Mouse (Mus musculus) midbrain, embryonic 12.5 days (tissue): ENCODE results near the gene Mcu. TPM values are rescaled to one million over a fixed set of nuclear protein-coding genes. Genes with fewer than 3 reads are reported as not detected.

Experiments used
- ATAC-seq: fragments of 200-750 bp; cut with Nextera tagmentation; 2 replicates; pipeline ENCODE4 v1.8.0; 2017; ENCODE audit warnings: low read depth, moderate TSS enrichment, moderate library complexity; ENCODE audit not compliant: low FRiP score
- H3K27ac ChIP-seq: fragments of 300-500 bp; sonication (generic); replicated peaks from 2 replicates; pipeline ENCODE4 v1.5.1; 2016; ENCODE audit warnings: mild to moderate bottlenecking
- H3K27me3 ChIP-seq: fragments of 300-500 bp; sonication (generic); 2 replicates; pipeline ENCODE4 v1.6.1; 2016; ENCODE audit warnings: mild to moderate bottlenecking
- H3K36me3 ChIP-seq: fragments of 300-500 bp; sonication (generic); 2 replicates; pipeline ENCODE4 v1.6.1; 2016
- H3K4me1 ChIP-seq: fragments of 300-500 bp; sonication (generic); 2 replicates; pipeline ENCODE4 v1.6.1; 2016
- H3K4me2 ChIP-seq: fragments of 300-500 bp; sonication (generic); replicated peaks from 2 replicates; pipeline ENCODE4 v1.6.1; 2016; ENCODE audit warnings: mild to moderate bottlenecking, moderate library complexity
- H3K4me3 ChIP-seq: fragments of 300-500 bp; sonication (generic); 2 replicates; pipeline ENCODE4 v1.5.1; 2016; ENCODE audit warnings: mild to moderate bottlenecking
- H3K9ac ChIP-seq: fragments of 300-500 bp; sonication (generic); replicated peaks from 2 replicates; pipeline ENCODE4 v1.6.1; 2016; ENCODE audit warnings: mild to moderate bottlenecking, moderate library complexity
- H3K9me3 ChIP-seq: fragments of 300-500 bp; sonication (generic); 2 replicates; pipeline ENCODE4 v1.6.1; 2016; ENCODE audit warnings: mild to moderate bottlenecking
- WGBS: fragments of 180-500 bp; shearing (Covaris S2); methylation state at CpG from one replicate; pipeline ENCODE4 v1.1.7; 2016; 5-methylcytosine and 5-hydroxymethylcytosine counted together
- polyA plus RNA-seq: library from polyadenylated mRNA; unstranded; fragments of >200 nt; fragmentation: Nextera tagmentation; extraction: Ambion mirVana; gene quantifications from 2 replicates; pipeline ENCODE4 v1.2.1, GENCODE M21; 2016

The Mcu gene
- polyA plus RNA-seq, 1 experiment from 2014 or later = 21.1 TPM

DNA sequence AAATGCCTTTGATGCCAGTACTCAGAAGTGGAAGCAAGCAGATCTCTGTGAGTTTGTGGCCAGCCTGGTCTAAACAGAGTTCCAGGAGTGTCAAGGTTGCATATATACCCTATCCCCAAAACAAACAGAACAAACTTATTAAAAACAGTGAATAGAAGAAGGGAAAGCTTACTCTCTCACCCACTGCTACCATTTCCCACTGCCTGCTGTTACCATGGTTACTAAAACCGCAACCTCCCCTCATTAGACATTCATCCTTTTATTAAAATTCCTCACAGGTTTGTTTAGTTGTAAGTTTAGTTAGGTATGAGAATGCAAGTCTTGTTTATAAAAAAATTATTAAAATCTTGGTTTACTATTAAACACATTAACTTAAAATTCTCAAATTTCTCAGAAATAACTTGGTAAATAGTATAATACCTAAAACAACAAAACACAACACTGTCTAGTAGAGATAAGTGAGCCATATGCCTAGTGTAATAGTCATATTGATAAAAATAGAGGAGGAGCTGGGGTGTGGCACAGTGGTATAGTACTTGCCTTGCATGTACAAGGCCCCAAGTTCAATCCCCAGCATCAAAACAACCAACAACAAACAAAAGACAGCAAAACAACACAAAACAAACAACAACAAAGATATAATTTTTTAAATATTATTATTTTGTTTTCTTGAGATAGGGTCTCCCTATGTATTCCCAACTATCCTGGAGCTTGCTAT is 34.5 kb downstream of the Mcu start:
- H3K9me3 ChIP-seq = no peaks in the 10 kb centered on the region
- no peak overlapping the region for H3K4me2 ChIP-seq
- 0 out of 2 replicates have a peak, but pooled peaks cover 6% of the 10 kb centered on the region for H3K36me3 ChIP-seq
- H3K27me3 ChIP-seq = no peaks in the 10 kb centered on the region
- no peak overlapping the region for H3K27ac ChIP-seq
- no peak overlapping the region for H3K9ac ChIP-seq
- H3K4me1 ChIP-seq = peaks cover 13% of the 10 kb centered on the region
- WGBS = 55% methylated on average over 1 of the region's 1 CpGs
- no peak for ATAC-seq
- H3K4me3 ChIP-seq = no peak overlapping the region

DNA sequence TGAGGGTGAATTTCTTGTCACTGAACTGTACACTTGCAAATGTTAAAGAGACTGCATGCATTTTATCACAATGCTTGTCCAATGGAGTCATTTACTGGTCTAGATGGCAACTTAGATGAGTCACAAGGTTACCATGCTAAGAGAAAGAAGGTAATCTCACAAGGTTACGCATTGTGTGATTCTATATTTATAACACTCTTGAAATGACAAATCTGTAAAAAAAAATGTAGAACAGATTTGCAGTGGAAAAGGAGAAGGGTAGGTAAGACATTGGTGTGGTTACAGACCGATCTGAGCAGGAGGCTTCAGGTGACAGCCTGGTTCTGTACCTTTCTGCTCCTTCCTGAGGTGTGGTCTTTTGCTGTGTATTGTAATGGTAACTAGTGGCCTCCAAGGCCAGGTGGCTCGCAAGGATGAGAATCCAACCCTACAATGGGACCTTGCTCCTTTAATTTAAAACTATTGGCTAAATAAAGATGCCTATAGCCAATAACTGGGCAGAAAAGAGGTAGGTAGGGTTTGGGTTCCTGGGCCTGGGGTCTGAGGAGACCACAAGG is 35.8 kb downstream of the Mcu start:
- 87% methylated on average over 3 of the region's 3 CpGs for WGBS
- no peak for ATAC-seq
- Histone ChIP-seq H3K9me3 (no peaks in the 10 kb centered on the region), H3K4me1 (peaks cover 13% of the 10 kb centered on the region), H3K27ac (no peak overlapping the region), H3K36me3 (0 out of 2 replicates have a peak, but pooled peaks cover 6% of the 10 kb centered on the region), H3K4me3 (no peak overlapping the region), H3K4me2 (no peak overlapping the region), H3K27me3 (no peaks in the 10 kb centered on the region), H3K9ac (no peak overlapping the region)

DNA sequence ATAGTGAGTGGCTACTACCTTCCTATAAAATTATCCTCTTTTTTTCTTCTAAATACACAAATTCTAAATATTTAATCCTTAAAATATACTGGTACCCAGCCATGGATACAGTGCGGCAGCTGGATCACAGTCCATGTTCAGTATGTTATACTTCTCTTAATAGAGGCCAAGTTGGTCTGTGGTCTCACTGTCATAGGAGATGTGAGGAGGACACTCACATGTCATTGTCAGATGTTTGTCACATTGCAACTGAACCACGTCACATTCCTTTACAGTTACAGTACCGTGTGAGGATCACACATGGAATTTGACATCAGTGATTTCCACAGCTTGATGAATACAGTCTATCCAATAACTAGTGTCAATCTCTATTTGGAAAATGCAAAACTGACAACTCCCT is 36.8 kb downstream of the Mcu start:
- H3K27me3 ChIP-seq = no peaks in the 10 kb centered on the region
- H3K9me3 ChIP-seq = no peaks in the 10 kb centered on the region
- no peak overlapping the region for H3K27ac ChIP-seq
- 91% methylated on average over 3 of the region's 3 CpGs for WGBS
- H3K36me3 ChIP-seq = 0 out of 2 replicates have a peak, but pooled peaks cover 6% of the 10 kb centered on the region
- no peak for ATAC-seq
- peaks cover 13% of the 10 kb centered on the region for H3K4me1 ChIP-seq
- H3K9ac ChIP-seq = no peak overlapping the region
- H3K4me2 ChIP-seq = no peak overlapping the region
- no peak overlapping the region for H3K4me3 ChIP-seq

DNA sequence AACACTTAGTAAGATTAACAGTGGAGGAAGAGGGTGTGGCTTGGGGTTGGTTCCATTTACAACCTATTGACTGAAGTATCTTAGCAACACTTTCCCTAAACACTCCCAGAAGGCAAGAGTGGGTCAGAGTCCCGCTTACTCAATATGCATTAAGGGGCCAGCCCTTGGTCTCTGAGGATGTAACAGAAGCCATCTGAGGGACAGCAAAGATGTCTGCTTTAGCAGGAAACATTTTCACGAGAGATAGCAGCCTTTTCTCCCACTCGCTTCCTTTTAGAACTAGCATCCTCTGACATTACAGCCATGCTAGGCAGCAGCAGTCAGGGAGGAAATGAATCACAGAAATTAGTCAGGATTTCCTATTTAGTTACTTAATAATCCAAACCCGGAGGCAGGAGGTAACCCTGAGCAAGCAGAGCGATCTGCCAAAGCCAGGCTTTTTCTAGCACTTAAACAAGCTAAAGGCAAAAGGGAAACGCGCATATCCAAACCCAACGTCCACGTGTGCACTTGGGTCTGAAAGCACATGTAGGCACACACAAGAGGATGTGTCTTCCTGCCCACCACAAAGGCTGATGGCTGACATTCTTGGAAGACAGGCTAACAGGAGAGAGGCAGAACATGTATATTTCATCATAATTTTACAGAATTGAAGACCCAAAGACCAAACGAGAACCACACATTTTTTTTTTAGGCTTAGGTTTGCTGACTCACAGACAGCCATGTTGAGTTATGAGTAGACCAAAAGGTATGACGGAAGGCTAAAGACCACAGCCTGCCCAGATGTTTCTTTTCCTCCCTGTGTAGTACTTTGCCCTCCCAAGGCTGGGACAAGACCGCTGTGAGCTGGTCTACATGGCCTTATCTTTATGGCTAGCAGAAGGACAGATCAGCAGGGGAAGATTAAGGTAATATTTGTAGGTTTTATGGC is 38.4 kb downstream of the Mcu start:
- no peak for ATAC-seq
- WGBS = 71% methylated on average over 12 of the region's 12 CpGs
- no peak overlapping the region for H3K4me2 ChIP-seq
- peaks cover 6% of the 10 kb centered on the region for H3K9me3 ChIP-seq
- H3K27ac ChIP-seq = no peak overlapping the region
- no peak overlapping the region for H3K4me3 ChIP-seq
- 0 out of 2 replicates have a peak, but pooled peaks cover 4% of the 10 kb centered on the region for H3K36me3 ChIP-seq
- H3K4me1 ChIP-seq = peaks cover 13% of the 10 kb centered on the region
- no peaks in the 10 kb centered on the region for H3K27me3 ChIP-seq
- H3K9ac ChIP-seq = no peak overlapping the region

DNA sequence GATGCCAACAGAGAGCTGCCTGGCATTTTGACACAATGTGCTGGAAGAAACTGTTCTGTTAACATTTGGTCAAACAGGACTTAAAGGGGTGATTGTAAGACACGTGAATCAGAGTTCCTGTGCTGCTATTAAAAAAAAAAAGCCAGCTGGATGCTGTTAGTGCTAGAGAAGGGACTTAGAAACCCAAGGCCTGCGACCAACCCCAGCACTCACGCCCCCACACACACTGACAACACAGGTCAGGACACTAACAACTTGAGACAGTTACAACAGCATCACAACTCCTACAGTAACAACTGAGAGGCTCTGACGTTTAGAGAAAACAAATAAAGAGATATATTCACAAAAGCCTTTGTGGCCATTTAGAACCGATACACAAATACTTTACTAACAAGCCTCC is 40.2 kb downstream of the Mcu start:
- no peak overlapping the region for H3K9ac ChIP-seq
- H3K4me3 ChIP-seq = no peak overlapping the region
- no peaks in the 10 kb centered on the region for H3K27me3 ChIP-seq
- WGBS = 60% methylated on average over 5 of the region's 5 CpGs
- H3K9me3 ChIP-seq = peaks cover 9% of the 10 kb centered on the region
- no peak overlapping the region for H3K4me2 ChIP-seq
- no peaks in the 10 kb centered on the region for H3K36me3 ChIP-seq
- peaks cover 8% of the 10 kb centered on the region for H3K4me1 ChIP-seq
- ATAC-seq = no peak
- H3K27ac ChIP-seq = no peak overlapping the region

DNA sequence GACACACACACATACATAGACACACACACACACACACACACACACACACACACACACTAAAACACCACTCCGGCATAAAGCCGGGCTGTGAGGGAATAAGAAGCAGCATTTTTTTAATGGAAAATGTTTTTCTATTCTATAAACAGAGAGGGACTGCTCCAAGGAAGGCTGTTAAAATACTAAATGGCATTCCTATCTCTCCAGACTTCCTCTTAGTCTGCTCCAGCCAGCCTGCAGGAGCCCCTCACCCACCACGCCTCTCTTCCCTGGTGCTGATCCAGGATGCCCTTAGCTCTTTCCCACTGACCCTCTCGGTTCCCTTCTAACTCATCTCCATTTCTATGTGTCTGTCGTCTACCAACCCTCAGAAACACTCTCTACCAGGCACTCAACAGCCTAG is 44.5 kb downstream of the Mcu start:
- no peak for ATAC-seq
- H3K9ac ChIP-seq = no peak overlapping the region
- no peaks in the 10 kb centered on the region for H3K36me3 ChIP-seq
- H3K27me3 ChIP-seq = no peaks in the 10 kb centered on the region
- no peak overlapping the region for H3K27ac ChIP-seq
- WGBS = 85% methylated on average over 5 of the region's 5 CpGs
- H3K9me3 ChIP-seq = peaks cover 9% of the 10 kb centered on the region
- H3K4me1 ChIP-seq = peaks cover 11% of the 10 kb centered on the region
- H3K4me3 ChIP-seq = no peak overlapping the region
- H3K4me2 ChIP-seq = no peak overlapping the region

DNA sequence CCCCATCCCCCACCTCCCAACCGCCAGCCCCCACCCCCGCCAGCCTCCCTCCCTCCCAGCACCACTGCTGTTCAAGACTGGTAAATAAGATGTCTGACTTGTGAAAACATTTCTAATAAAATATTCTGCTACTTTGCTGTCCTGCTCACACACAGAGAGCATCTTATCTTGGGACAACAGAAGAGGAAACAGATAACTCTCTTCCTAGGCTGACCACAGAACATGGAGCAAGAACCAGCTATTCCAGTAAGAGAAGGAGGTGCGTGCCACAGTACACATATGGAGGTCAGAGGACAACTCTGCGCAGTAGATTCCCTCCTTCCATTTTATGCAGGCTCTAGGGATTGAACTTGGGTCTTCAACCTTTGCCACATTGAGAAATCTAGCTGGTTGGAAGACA is 45.2 kb downstream of the Mcu start:
- Histone ChIP-seq H3K4me2 (no peak overlapping the region), H3K27ac (no peak overlapping the region), H3K4me1 (peaks cover 11% of the 10 kb centered on the region), H3K36me3 (no peaks in the 10 kb centered on the region), H3K27me3 (no peaks in the 10 kb centered on the region), H3K9me3 (peaks cover 9% of the 10 kb centered on the region), H3K4me3 (no peak overlapping the region), H3K9ac (no peak overlapping the region)
- ATAC-seq = no peak
- 95% methylated on average over 4 of the region's 4 CpGs for WGBS

DNA sequence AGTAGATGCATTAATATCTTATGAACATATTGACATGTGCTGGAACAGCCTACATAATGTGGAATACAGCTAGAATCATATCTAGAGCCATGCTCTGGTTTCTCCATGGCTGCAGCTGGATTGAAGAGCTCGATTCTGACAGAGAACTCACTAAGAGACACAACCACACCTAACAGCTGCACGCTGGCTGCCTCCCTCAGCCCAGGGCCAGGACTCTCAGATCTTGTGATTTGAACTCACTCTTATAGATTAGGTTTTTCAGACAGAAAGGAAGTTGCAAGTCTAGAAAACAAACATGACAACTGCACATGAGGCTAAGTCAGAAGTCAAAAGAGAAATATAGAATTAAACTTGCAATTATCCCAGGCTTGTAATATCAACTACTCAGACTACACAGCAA is 45.7 kb downstream of the Mcu start:
- WGBS = 79% methylated on average over 2 of the region's 2 CpGs
- H3K4me2 ChIP-seq = no peak overlapping the region
- H3K36me3 ChIP-seq = no peaks in the 10 kb centered on the region
- peaks cover 9% of the 10 kb centered on the region for H3K9me3 ChIP-seq
- H3K27me3 ChIP-seq = no peaks in the 10 kb centered on the region
- no peak for ATAC-seq
- no peak overlapping the region for H3K9ac ChIP-seq
- no peak overlapping the region for H3K27ac ChIP-seq
- peaks cover 11% of the 10 kb centered on the region for H3K4me1 ChIP-seq
- H3K4me3 ChIP-seq = no peak overlapping the region

DNA sequence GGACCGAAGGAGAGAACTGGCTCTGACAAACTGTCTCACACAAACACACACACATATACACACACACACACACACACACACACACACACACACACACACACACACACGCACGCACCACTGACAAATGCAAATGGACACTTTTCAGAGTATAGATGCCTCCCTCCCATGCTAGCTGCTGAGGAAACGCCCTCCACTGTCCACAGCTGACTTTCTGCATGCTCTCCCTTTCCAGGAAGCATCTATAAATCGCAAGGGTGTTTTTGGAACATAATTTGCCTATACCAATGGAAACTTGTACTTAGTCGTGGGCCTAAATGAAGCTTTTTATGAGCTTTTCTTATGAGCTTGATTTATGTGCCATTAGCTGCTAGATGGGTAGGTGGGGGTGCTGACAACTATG is 46.1 kb downstream of the Mcu start:
- Histone ChIP-seq H3K9me3 (peaks cover 9% of the 10 kb centered on the region), H3K4me3 (no peak overlapping the region), H3K4me2 (no peak overlapping the region), H3K36me3 (no peaks in the 10 kb centered on the region), H3K27ac (no peak overlapping the region), H3K27me3 (no peaks in the 10 kb centered on the region), H3K4me1 (peaks cover 11% of the 10 kb centered on the region), H3K9ac (no peak overlapping the region)
- ATAC-seq = no peak
- 89% methylated on average over 6 of the region's 6 CpGs for WGBS

DNA sequence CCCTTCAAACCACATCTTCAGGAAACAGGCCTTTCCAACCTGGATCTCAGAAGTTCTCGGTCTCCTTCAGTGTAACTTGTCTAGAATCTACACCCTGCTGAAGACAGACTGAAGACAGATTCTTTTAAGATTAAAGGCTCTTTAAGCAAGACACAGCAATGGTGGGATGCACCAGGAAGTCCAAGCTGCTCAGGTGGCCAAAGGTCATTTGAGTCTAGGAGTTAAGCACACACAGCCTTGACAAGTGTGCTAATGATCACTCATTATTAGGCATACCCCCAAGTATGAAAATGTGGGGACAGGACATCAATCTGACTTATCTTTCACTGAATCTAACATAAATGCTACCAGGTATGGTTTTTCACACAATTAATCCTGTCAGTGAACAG is 47.0 kb downstream of the Mcu start:
- Histone ChIP-seq H3K36me3 (no peaks in the 10 kb centered on the region), H3K9ac (no peak overlapping the region), H3K4me3 (no peak overlapping the region), H3K27me3 (no peaks in the 10 kb centered on the region), H3K4me1 (peaks cover 11% of the 10 kb centered on the region), H3K4me2 (no peak overlapping the region), H3K27ac (no peak overlapping the region), H3K9me3 (peaks cover 9% of the 10 kb centered on the region)
- WGBS = 76% methylated on average over 1 of the region's 1 CpGs
- ATAC-seq = no peak

DNA sequence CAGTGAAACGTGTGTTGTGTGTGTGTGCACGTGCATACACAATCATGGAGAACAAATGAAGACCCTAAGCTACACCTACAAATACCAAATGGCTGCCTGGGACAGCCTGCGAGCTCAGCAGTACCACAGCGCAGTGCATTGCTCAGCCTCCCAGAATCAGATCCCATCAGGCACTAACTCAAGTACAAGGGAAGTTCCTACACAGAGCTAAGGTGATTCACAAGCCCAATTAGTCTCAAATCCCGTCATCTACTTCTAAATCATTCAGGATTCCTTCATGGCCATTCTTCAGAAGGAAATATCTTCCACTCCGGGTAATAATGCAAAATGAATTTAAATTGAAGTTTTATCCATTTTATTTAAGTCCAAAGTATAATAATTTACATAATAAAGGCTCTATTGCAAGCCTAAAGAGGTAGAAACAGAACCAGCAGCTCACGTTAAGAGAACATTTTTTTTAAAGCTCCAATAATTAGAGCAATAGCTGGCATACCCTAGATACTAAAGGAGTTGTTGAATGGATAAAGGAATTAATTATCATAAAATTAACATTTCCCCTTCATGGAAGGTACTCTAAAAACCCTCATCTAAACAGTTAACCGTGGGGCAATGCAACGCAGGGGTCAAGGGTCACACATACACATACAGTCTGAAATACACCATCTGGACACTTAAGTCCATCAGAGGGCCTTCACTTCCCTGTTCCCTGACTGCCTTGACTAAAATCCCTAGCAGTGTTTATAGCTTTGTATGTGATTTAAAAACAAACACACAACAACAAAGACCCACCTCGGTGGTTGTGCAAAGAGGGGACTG is 47.6 kb downstream of the Mcu start:
- Histone ChIP-seq H3K4me1 (peaks cover 11% of the 10 kb centered on the region), H3K9me3 (peaks cover 5% of the 10 kb centered on the region; the same call in 1 of the 2 replicates), H3K4me2 (no peak overlapping the region), H3K27me3 (no peaks in the 10 kb centered on the region), H3K27ac (no peak overlapping the region), H3K9ac (no peak overlapping the region), H3K36me3 (no peaks in the 10 kb centered on the region), H3K4me3 (no peak overlapping the region)
- 68% methylated on average over 10 of the region's 10 CpGs for WGBS
- no peak for ATAC-seq
